Mouse (Mus musculus): ENCODE results near the gene Prim2. TPM values are rescaled to one million over a fixed set of nuclear protein-coding genes. Genes with fewer than 3 reads are reported as not detected.

The Prim2 gene
- total RNA-seq, 2 experiments from 2014 or later: 4.2 to 5.5 TPM

GRCm38 (mm10) chr1:33488372-33488771 lies 181.2 kb downstream of the Prim2 start:
- DNase-seq: no peak

GRCm38 (mm10) chr1:33483746-33484145 lies 185.8 kb downstream of the Prim2 start:
- DNase-seq: no peak

- no peak for DNase-seq
These were observed 189.2 kb downstream of the Prim2 start for GRCm38 (mm10) chr1:33480382-33480781.

- DNase-seq: no peak
These were observed 198.5 kb downstream of the Prim2 start for GRCm38 (mm10) chr1:33471069-33471468.

GRCm38 (mm10) chr1:33470222-33470621 lies 199.4 kb downstream of the Prim2 start:
- DNase-seq: no peak

- DNase-seq: no peak
These were observed 205.4 kb downstream of the Prim2 start for GRCm38 (mm10) chr1:33464234-33464633.

- no peak for DNase-seq
These were observed 208.9 kb downstream of the Prim2 start for GRCm38 (mm10) chr1:33460703-33461102.

- no peak for DNase-seq
These were observed 209.3 kb downstream of the Prim2 start for GRCm38 (mm10) chr1:33460262-33460661.

- DNase-seq: no peak
These were observed 210.6 kb downstream of the Prim2 start for GRCm38 (mm10) chr1:33458950-33459349.

GRCm38 (mm10) chr1:33454251-33454650 lies 215.3 kb downstream of the Prim2 start:
- no peak for DNase-seq

GRCm38 (mm10) chr1:33453299-33453698 lies 216.3 kb downstream of the Prim2 start:
- DNase-seq: no peak

GRCm38 (mm10) chr1:33447179-33447578 lies 222.4 kb downstream of the Prim2 start:
- no peak for DNase-seq

GRCm38 (mm10) chr1:33436167-33436566 lies 233.4 kb downstream of the Prim2 start:
- DNase-seq: no peak

Other genes with a start within 250 kb of the Prim2 start
- gene Rab23, start 50.1 kb upstream of the Prim2 start, total RNA-seq (2021): 10 to 100 TPM in 1 of 2 experiments, 1 to 10 TPM in 1; 8.1 to 14.4 TPM
- gene Bag2, start 88.0 kb upstream of the Prim2 start, total RNA-seq (2021): 10 to 100 TPM; 27.2 to 27.6 TPM
- 10 to 100 TPM; 17.2 to 20.5 TPM for gene Zfp451, start 144.8 kb upstream of the Prim2 start, total RNA-seq (2021)
- 1 to 10 TPM in 1 of 2 experiments, under 1 TPM in 1; 0.68 to 1.2 TPM for gene Bend6, start 238.0 kb upstream of the Prim2 start, total RNA-seq (2021)
- 100 to 1,000 TPM; 130 to 146 TPM for gene Dst, start 238.4 kb upstream of the Prim2 start, total RNA-seq (2021)